Mouse (Mus musculus): ENCODE results near the gene Zfp462.

- no peak for TF ChIP-seq CTCF (IDR thresholded peaks at IDR 0.05; ENCODE audit: low read depth, low read length)
- no peak for TF ChIP-seq POLR2A (IDR thresholded peaks at IDR 0.05; ENCODE audit: borderline replicate concordance, low read depth, low read length)
Observed at GRCm38 (mm10) chr4:54937161-54937560, 7.7 kb upstream of the Zfp462 start.

Measured in bone marrow macrophage, adult 2 months (primary cell).